Mouse (Mus musculus): ENCODE measurements around the gene Izumo4.

DNA sequence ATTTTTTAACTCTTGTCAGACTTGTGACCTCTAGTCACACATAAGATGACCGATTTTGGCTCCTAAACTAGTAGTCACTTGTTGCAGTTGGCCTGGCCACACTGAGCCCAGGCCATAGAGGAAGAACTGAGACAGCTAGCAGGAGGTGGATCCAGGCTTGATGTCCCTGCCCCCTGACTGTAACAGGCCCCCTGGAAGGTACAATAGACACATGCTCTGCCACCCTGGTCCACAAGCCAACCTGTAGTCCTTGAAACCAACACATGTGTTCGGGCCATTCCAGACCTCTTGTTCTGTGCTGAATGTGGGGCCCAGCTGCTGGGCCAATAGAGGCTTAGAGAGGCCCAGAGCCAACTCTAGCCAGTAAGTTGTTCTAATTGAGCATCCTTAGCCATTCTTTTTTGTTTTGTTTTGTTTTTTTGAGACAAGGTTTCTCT lies 21.7 kb upstream of the Izumo4 start:
- TF ChIP-seq CTCF (IDR thresholded peaks at IDR 0.05; ENCODE audit: control insufficient read depth, insufficient read depth, low read length) (no peak), POLR2A (IDR thresholded peaks at IDR 0.05; ENCODE audit: borderline replicate concordance, control insufficient read depth, low read depth, low read length) (no peak)
